Mouse (Mus musculus) mouse embryonic stem cell (cell line): ENCODE results near the gene Cntnap4.

Source experiments
- in situ Hi-C, 2 experiments: fragments of 300-500 bp; cut with MboI; formaldehyde crosslinking; loops; 1 replicate in 1 of 2; 3 replicates in 1 of 2; pipeline ENCODE4 v1.14.3; 2019 to 2020; ENCODE audit warnings: low sequenced_read_pairs in 2 of 2, low pct_unique_long_range_greater_than_20kb in 1 of 2, mixed read lengths in 1 of 2; ENCODE audit not compliant: unreplicated experiment in 1 of 2

The Cntnap4 gene

DNA sequence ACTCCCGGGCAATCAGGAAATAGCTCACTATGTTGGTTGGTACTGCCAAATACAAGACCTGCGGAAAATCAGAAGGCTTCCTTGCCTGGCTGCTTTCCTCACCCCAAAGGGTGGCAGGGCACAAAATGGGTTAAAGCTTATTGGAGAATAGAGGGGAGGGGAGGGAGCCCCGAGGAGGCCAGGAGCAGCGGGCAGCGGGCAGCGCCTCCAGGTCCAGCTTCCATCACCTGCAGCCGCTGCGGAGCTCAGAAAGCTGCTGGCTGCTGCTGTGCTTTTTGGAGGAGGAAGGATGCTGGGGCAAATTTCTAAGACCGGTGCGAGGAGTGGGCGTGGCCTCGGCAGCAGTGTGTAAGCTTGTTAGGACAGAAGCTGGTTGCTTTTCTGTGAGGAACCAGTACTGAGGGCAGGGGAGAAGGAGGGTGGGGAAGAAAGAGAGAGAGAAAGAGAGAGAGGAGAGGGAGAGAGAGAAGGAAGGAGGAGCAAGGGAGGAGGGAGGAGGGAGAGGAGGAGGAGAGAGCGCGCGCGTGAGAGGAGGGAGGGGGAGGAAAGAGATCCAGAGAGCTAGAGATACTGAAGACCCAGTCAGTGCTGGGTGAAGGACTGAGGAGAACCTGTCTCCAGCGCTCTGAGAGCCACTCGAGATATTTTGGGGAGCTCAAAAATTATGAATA lies at the start of gene Cntnap4:
TSS of gene Cntnap4 (plus strand) at position 573 of the 671 bp plus-strand sequence.
- in situ Hi-C loops, result no loop called here

DNA sequence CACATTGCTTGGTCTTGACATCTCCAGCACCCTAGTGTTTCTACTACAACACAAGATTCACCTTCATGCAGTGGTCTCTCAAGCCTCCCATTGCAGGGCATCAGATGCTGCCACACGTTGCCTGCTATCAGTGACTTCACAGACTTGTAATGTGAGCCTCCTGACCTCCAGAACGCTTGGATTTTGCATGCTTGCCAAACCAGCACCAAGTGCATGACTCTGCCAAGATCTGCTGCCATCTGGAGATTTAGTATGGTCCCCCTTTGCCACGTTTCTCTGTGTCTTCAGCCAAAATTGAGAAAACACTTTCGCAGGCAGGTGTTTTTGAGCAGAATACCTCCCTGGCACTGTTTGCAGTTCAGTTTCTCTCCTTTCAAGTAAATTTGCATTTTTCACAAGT lies 12.5 kb upstream of the Cntnap4 start:
- in situ Hi-C loops, result no loop called here

- in situ Hi-C loops, result no loop called here
Measured at GRCm38 (mm10) chr8:112570541-112570940, 698 bp downstream of the Cntnap4 start.

DNA sequence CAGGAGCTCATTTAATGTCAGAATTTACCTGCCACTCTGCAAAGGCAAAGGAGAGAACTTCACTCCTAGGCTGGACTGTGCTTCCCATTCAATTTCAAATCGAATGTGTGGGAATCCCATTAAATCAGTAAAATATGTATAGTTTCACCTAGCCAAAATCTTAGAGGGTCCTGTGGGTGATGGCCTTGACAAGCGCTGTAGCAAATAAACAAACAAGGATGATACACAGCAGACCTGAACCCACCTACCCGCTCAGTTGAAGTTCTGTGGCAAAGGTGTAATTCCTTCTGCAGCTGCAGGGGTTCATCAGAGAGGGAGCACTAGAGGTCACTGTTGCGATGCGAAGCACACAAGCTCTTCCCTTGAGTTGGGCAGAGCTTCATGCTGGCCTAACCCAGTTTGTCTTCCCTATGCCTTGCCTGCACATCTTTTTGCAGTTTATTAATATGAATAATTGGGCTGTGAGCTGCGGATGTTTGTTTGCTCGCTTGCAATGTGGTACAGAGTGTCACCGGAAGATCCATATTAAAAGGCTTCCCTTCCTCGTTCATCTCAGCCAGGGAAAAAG lies 1.6 kb downstream of the Cntnap4 start:
- in situ Hi-C loops, result no loop called here

DNA sequence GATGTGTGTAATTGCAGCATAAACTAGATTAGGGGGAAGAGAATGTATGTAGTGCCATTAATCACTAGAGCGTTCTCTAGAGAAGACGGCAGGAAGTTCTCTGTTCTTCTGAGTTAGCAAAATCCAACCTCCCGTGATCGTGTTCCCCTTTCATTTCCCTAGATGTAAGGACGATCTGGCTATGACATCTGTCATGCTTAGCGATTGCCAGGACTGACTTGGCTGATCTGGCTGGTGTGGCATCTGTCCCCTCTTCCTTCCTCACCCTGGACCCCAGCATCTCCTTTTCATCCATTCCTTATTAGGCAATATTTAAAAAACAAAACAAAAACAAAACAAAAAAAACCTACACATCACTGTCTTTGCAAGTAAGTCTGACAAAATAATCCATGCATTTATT lies 11.6 kb downstream of the Cntnap4 start:
- in situ Hi-C loops, result no loop called here

DNA sequence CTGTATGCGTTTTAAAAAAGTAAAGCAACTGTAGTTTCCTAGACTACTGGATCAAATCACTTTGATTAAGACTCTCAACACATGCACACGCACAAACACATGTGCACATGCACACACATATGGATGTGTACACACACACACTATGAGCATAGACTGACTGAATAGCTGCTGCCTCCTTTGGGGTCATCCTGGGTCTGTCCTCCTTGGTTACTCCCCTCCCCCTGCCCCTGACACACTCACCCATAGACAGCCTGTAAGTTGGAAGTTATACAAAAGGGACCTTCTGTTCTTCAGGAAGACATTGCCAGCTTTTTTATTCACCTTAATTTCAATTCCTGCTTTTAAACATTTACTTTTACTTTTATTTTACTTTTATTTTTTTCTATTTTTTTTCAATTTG lies 13.6 kb downstream of the Cntnap4 start:
- in situ Hi-C loops, result no loop called here

GRCm38 (mm10) chr8:112588357-112589051 lies 18.7 kb downstream of the Cntnap4 start:
- in situ Hi-C loops, result no loop called here

DNA sequence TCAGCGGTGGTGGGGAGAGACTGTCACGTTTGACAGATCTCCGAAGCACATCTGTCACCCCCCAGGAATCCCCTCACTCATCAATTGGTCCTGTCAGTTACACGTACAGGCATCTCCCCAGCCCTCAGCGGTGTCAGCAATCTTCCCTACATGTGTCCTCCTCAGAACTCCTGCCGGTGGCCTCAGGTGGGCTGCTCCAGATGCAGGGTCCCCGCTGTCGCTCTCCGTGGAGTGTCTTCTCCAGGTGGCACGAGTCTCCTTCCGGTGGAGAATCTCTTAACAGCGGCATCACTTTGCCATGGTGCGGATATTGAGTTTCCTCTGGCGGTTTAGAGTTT lies 19.2 kb downstream of the Cntnap4 start:
- in situ Hi-C loops, result no loop called here

DNA sequence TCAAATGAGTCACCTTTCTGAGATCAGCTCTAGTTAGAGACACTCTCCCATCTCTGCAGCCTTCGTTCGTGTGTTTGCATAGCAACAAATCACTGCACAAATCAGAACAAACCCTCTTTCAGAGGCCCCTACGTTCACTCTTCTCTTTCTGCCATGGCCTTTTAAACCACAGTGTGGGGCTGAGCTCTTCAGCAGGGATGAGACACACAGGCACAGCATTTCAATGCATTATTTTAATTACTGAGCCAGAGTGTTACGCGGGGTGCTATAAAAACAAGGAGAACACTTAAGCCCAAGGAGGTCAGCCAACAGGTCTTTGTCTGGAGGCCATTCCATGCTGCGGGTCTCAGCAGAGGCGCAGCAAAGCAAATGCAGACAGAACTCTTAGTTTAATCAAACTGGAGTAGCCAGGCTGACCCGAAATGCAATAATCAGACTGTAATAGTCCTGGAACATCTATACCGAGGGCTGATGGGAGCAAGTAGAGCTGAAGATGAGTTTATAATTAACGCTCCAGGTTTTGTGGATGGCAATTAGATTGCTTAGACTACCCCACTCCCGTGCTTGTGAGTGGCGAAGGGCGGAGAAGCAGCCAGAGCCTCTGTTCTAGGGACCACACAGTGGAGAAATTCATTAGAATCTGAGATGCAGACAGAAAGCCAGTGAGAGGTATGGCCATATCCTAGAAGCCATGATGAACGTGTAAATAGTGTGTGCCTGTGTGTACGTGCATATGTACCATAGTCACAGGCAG lies 26.4 kb downstream of the Cntnap4 start:
- in situ Hi-C loops, result no loop called here

GRCm38 (mm10) chr8:112599975-112600374 lies 30.1 kb downstream of the Cntnap4 start:
- in situ Hi-C loops, result no loop called here

DNA sequence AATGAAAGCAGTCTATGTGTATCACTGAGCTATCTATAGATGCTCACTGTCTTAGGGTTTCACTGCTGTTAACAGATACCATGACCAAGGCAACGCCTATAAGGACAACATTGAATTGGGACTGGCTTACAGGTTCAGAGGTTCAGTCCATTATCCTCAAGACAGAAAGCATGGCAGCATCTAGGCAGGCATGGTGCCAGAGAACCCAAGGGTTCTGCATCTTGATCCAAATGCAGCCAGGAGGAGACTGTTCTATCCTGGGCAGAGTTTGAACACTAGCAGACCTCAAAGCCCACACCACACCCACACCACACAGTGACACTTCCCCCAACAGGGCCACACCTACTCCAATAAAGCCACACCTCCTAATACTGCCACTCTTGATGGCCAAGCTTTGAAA lies 31.3 kb downstream of the Cntnap4 start:
- in situ Hi-C loops, result no loop called here

DNA sequence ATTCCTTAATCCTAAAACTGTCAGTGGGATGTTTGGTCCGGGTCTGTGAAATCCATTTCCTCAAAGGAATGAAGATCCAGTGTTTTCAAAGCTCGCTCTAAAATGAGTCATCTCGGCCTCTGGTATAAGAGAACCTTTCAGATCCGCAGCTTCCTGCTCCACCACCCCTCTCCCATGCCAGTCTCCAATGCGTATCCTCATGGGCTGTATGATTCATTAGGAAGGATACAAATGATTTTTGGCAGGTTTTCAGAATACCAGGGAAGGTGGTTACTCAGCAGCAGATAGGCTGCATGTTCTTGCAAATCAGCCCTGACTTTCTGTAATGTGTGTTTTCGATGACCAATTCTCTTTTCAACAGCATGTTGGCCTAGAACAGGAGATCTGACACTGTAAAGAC lies 40.3 kb downstream of the Cntnap4 start:
- in situ Hi-C loops, result no loop called here

DNA sequence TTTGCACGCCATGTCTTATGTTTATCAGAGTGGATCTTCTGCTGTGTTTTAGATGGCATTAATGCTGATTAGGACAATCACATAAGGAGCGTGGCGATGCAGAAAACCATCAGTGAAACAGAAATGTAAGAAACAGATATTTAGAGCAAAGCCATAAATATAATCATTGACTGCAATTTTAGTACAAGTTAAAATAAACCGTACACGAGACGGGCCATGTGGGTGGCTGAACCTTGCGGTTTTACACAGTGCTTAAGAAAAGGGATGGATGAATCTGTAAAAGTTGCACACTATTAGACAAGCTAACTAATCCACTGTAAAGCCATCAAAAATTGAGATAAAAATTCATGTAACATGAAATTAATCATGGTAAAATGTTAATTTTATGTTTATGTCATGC lies 58.9 kb downstream of the Cntnap4 start:
- in situ Hi-C loops, result no loop called here

- in situ Hi-C loops, result no loop called here
Measured at GRCm38 (mm10) chr8:112652657-112653056, 82.8 kb downstream of the Cntnap4 start.

DNA sequence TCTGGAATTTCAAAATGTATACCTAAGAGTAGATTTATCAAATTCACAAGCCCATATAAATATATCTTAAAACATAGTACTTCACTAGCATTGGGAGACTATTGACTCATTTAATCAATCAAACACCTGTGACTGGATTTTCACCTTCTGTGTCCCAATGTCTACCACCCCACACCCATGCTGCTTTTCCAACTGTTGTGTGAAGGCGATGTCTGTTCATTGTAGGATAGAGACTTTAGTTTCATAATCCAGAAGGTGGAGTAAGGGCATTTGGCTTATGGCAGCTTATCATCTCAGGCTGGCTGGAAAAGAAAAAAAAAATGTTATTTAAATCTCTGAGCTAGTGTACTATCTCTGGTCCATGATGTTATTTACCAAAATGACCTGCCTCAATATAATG lies 83.4 kb downstream of the Cntnap4 start:
- in situ Hi-C loops, result no loop called here

DNA sequence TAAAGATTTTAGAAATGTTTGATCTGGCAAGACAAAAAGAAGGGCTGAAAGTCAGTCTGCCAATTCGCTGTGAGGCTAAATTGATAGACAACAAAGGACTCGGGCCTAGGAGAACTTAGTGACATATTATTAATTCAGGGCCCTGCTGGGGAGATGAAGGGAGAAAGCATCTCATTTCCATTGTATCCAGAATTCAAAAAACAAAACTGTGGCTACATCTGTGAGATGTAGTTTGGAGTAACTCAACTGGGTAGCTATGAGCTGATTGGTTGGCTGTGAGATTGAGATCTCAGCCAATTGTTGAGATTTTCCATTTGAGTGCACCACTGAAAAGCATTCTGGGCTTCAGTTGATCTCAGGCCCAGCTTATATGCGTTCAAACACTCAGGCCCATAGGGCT lies 84.2 kb downstream of the Cntnap4 start:
- in situ Hi-C loops, result no loop called here

DNA sequence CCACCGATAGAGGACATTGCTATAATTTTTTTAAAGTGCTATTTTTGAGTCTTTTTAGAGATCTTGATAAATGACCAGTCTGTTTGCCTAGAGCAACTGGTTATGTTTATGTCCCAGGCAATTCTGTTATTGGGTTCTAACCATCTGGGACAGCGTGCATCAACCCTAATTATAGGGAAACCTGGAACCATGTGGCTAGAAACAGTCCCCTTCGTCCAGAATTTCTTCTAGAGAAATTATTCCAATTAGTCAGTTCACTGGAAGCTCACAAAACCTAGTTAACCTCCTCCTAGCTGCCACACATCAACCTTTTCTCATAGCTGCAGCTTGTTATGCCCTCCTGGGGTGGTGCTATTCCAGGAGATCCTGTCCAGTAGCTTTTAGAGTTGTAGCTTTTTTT lies 94.2 kb downstream of the Cntnap4 start:
- in situ Hi-C loops, result no loop called here

DNA sequence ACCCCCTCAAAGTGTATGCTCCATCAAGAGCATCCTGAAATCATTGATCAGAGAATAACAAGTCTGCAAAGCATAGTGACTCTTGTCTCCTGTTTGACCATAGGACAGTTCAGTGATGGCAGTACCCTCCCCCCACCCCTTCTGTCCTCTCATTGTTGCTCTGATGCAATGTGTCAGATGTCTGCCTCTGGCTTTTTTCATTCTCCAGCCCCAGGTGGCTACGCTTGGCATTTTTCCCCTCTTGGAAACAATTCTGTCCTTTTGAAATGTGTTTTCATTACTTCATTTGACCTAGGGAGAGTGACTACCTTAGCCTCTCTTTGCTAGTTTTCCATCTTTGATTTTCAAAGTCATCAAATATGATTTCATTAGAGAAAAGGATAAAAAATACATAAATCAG lies 104.8 kb downstream of the Cntnap4 start:
- in situ Hi-C loops, result no loop called here

- in situ Hi-C loops, result no loop called here
Measured at GRCm38 (mm10) chr8:112681757-112682156, 111.9 kb downstream of the Cntnap4 start.
